Mouse (Mus musculus) thymus, adult 2 months (tissue): Measurements from ENCODE around the gene Cog5.

Experiments used
- CTCF ChIP-seq: fragments of 200-500 bp; IDR thresholded peaks from 2 replicates; pipeline ENCODE4 v1.5.1; 2012; ENCODE audit warnings: mild to moderate bottlenecking, control low read depth, low read length, moderate library complexity, borderline replicate concordance; ENCODE audit not compliant: control insufficient read depth, poor library complexity, insufficient read depth; ENCODE audit errors: extremely low read depth
- POLR2A ChIP-seq: fragments of 200-500 bp; IDR thresholded peaks from 2 replicates; pipeline ENCODE4 v1.6.1; 2012; ENCODE audit warnings: mild to moderate bottlenecking, low read length, control low read depth, moderate library complexity; ENCODE audit not compliant: control insufficient read depth, poor library complexity, insufficient read depth; ENCODE audit errors: extremely low read depth

DNA sequence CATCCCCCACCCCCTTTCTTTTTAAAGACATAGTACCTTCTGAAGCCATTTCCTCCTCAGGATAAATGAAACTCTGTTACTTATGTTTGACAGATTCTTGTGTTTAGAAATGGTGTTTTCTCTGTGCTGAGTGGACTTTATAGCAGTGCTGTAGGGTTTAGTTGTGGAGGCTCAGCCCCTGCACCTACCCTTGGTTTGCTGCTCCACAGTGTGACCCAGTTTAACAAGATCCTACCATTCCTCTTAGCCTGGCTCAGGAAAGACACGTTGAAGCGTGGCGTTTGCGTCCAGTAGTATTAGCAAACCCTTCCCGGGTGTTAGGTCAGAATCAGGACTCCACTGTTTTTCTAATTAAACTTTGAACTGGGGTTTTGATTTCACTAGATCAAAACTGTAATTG lies 241.6 kb downstream of the Cog5 start:
- TF ChIP-seq POLR2A (no peak), CTCF (no peak)
